21 mouse cellular contexts compared by ENCODE assay signal in the genomic region with DNA sequence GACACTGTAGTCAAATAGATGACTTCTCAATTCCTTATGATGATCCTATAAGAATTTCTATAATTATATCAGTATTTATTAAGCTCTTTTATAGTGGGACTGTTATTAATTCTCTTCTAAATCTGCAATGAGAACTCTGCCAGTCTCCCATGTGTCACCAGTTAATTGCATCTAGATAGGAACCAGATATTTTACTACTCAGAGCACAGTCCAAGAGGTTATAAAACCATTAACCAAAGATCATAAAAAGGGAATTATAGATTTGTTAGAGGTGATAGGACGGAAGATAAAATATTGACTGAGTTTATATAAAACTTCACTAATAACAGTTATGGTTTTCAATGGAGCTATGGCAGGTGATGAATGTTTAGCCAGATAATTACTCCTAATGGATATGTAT. TPM values are rescaled to one million over a fixed set of nuclear protein-coding genes. Genes with fewer than 3 reads are reported as not detected.
"Had no signal": no experiment of that assay in that cellular context is flagged by ENCODE, and none has a peak within 500 bp of the region (broad histone marks: within the 10 kb centered on the region; RNA-seq: fewer than 3 reads in every experiment).

No protein-coding gene starts in this region.

- H3K9me3 ChIP-seq: embryonic facial prominence, embryonic 10.5 days; embryonic facial prominence, embryonic 12.5 days; embryonic facial prominence, embryonic 13.5 days; embryonic facial prominence, embryonic 15.5 days; forebrain, embryonic 10.5 days; forebrain, embryonic 12.5 days; forebrain, embryonic 13.5 days; forebrain, embryonic 15.5 days had no signal

- H3K27ac ChIP-seq: embryonic facial prominence, embryonic 10.5 days; embryonic facial prominence, embryonic 12.5 days; embryonic facial prominence, embryonic 13.5 days; embryonic facial prominence, embryonic 15.5 days; forebrain, embryonic 10.5 days; forebrain, embryonic 12.5 days; forebrain, embryonic 13.5 days; forebrain, embryonic 15.5 days; gastrocnemius, adult 2 months; heart, adult 2 months had no signal

- H3K4me1 ChIP-seq: embryonic facial prominence, embryonic 10.5 days; embryonic facial prominence, embryonic 12.5 days; embryonic facial prominence, embryonic 13.5 days; embryonic facial prominence, embryonic 15.5 days; forebrain, embryonic 10.5 days; forebrain, embryonic 12.5 days; forebrain, embryonic 13.5 days; forebrain, embryonic 15.5 days had no signal

- H3K4me3 ChIP-seq: embryonic facial prominence, embryonic 10.5 days; embryonic facial prominence, embryonic 12.5 days; embryonic facial prominence, embryonic 13.5 days; embryonic facial prominence, embryonic 15.5 days; erythroblast, embryonic 14.5 days; forebrain, embryonic 10.5 days; forebrain, embryonic 12.5 days; forebrain, embryonic 13.5 days; forebrain, embryonic 15.5 days; gastrocnemius, adult 2 months; heart, adult 2 months had no signal

- H3K9ac ChIP-seq: embryonic facial prominence, embryonic 12.5 days; embryonic facial prominence, embryonic 13.5 days; embryonic facial prominence, embryonic 15.5 days; forebrain, embryonic 12.5 days; forebrain, embryonic 13.5 days; forebrain, embryonic 15.5 days; forebrain, postnatal 0 days had no signal

- H3K36me3 ChIP-seq: embryonic facial prominence, embryonic 10.5 days; embryonic facial prominence, embryonic 12.5 days; embryonic facial prominence, embryonic 13.5 days; embryonic facial prominence, embryonic 15.5 days; forebrain, embryonic 10.5 days; forebrain, embryonic 12.5 days; forebrain, embryonic 15.5 days had no signal

- ATAC-seq: forebrain, embryonic 13.5 days; forebrain, embryonic 14.5 days; forebrain, embryonic 15.5 days; forebrain, embryonic 16.5 days; forebrain, postnatal 0 days had no signal

- H3K4me2 ChIP-seq: embryonic facial prominence, embryonic 12.5 days; embryonic facial prominence, embryonic 13.5 days; embryonic facial prominence, embryonic 15.5 days; forebrain, embryonic 12.5 days; forebrain, embryonic 13.5 days; forebrain, embryonic 15.5 days had no signal

- H3K27me3 ChIP-seq: embryonic facial prominence, embryonic 12.5 days; embryonic facial prominence, embryonic 13.5 days; embryonic facial prominence, embryonic 15.5 days; forebrain, embryonic 12.5 days; forebrain, embryonic 13.5 days; forebrain, embryonic 15.5 days had no signal

RNA-seq across cellular contexts. Expression of gene Olfr1238, which starts 8.6 kb away (rescaled TPM):
- polyA plus RNA-seq: cerebellum, adult 2 months; cortical plate, adult 2 months; embryonic facial prominence, embryonic 10.5 days; embryonic facial prominence, embryonic 11.5 days; embryonic facial prominence, embryonic 12.5 days; embryonic facial prominence, embryonic 13.5 days; embryonic facial prominence, embryonic 14.5 days; embryonic facial prominence, embryonic 15.5 days; erythroblast, embryonic 14.5 days; forebrain, embryonic 10.5 days; forebrain, embryonic 11.5 days; forebrain, embryonic 12.5 days; forebrain, embryonic 13.5 days; forebrain, embryonic 14.5 days; forebrain, embryonic 15.5 days; forebrain, embryonic 16.5 days; forebrain, postnatal 0 days; frontal cortex, adult 2 months; gonadal fat pad, adult 2 months; heart, adult 2 months had no signal

RNA-seq across cellular contexts. Expression of gene Olfr1239, which starts 19.3 kb away (rescaled TPM):
- polyA plus RNA-seq: cerebellum, adult 2 months; cortical plate, adult 2 months; embryonic facial prominence, embryonic 10.5 days; embryonic facial prominence, embryonic 11.5 days; embryonic facial prominence, embryonic 12.5 days; embryonic facial prominence, embryonic 13.5 days; embryonic facial prominence, embryonic 14.5 days; erythroblast, embryonic 14.5 days; forebrain, embryonic 10.5 days; forebrain, embryonic 11.5 days; forebrain, embryonic 12.5 days; forebrain, embryonic 13.5 days; forebrain, embryonic 14.5 days; forebrain, embryonic 15.5 days; forebrain, embryonic 16.5 days; forebrain, postnatal 0 days; frontal cortex, adult 2 months; gonadal fat pad, adult 2 months; heart, adult 2 months had no signal

RNA-seq across cellular contexts. Expression of gene Olfr1234, which starts 36.2 kb away (rescaled TPM):
- polyA plus RNA-seq: cerebellum, adult 2 months; cortical plate, adult 2 months; embryonic facial prominence, embryonic 10.5 days; embryonic facial prominence, embryonic 11.5 days; embryonic facial prominence, embryonic 12.5 days; embryonic facial prominence, embryonic 13.5 days; embryonic facial prominence, embryonic 14.5 days; embryonic facial prominence, embryonic 15.5 days; erythroblast, embryonic 14.5 days; forebrain, embryonic 10.5 days; forebrain, embryonic 11.5 days; forebrain, embryonic 12.5 days; forebrain, embryonic 13.5 days; forebrain, embryonic 14.5 days; forebrain, embryonic 15.5 days; forebrain, embryonic 16.5 days; forebrain, postnatal 0 days; frontal cortex, adult 2 months; gonadal fat pad, adult 2 months; heart, adult 2 months had no signal

RNA-seq across cellular contexts. Expression of gene Olfr1240, which starts 41.9 kb away (rescaled TPM):
- polyA plus RNA-seq: cerebellum, adult 2 months; cortical plate, adult 2 months; embryonic facial prominence, embryonic 10.5 days; embryonic facial prominence, embryonic 11.5 days; embryonic facial prominence, embryonic 12.5 days; embryonic facial prominence, embryonic 13.5 days; embryonic facial prominence, embryonic 14.5 days; erythroblast, embryonic 14.5 days; forebrain, embryonic 10.5 days; forebrain, embryonic 11.5 days; forebrain, embryonic 12.5 days; forebrain, embryonic 13.5 days; forebrain, embryonic 14.5 days; forebrain, embryonic 15.5 days; forebrain, embryonic 16.5 days; forebrain, postnatal 0 days; gonadal fat pad, adult 2 months; heart, adult 2 months had no signal

RNA-seq across cellular contexts. Expression of gene Olfr1233, which starts 58.7 kb away (rescaled TPM):
- polyA plus RNA-seq: cerebellum, adult 2 months; cortical plate, adult 2 months; embryonic facial prominence, embryonic 10.5 days; embryonic facial prominence, embryonic 11.5 days; embryonic facial prominence, embryonic 12.5 days; embryonic facial prominence, embryonic 13.5 days; embryonic facial prominence, embryonic 15.5 days; erythroblast, embryonic 14.5 days; forebrain, embryonic 10.5 days; forebrain, embryonic 11.5 days; forebrain, embryonic 12.5 days; forebrain, embryonic 13.5 days; forebrain, embryonic 14.5 days; forebrain, embryonic 15.5 days; forebrain, embryonic 16.5 days; forebrain, postnatal 0 days; frontal cortex, adult 2 months; gonadal fat pad, adult 2 months; heart, adult 2 months had no signal
